30 mouse cellular contexts compared by ENCODE assay signal in the genomic region with DNA sequence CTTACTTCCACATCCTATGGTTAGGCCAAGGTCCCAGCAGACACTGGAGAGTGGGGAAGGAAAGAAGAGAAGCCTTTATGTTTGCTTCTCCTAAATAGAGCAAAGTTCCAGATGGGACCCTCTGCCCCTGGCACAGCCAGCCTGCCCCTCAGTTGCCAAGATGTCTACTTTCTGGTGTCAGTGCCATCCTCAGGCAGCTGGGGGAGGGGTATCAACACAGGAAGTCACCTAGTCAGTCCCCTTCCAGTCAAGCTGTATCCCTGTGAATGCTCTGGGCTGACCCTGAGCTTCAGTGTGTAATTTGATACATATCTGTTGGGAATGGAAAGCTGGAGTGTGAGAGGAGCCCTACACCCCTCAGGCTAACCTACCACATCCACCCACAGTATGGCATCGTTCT. TPM values are rescaled to one million over a fixed set of nuclear protein-coding genes. Genes with fewer than 3 reads are reported as not detected.
DNase-seq lines count a peak whose midpoint lies in the region; ATAC-seq and TF ChIP-seq lines count a peak whose summit lies in the region.
"Had no signal": no experiment of that assay in that cellular context is flagged by ENCODE, and none has a peak within 500 bp of the region (broad histone marks: within the 10 kb centered on the region; RNA-seq: fewer than 3 reads in every experiment).

No protein-coding gene starts in this region.

- no peak overlapping the region for H3K4me2 ChIP-seq in hindbrain, postnatal 0 days (ENCODE audit: low read depth, low read length)
- no peak overlapping the region for H3K4me2 ChIP-seq in hindbrain, embryonic 12.5 days (replicated peaks)
- H3K4me2 ChIP-seq in neural tube, embryonic 13.5 days = peak overlapping the region; percentile 62; the same call in 1 of the 2 replicates
- no peak overlapping the region for H3K4me2 ChIP-seq in liver, postnatal 0 days (ENCODE audit: low read depth, low read length)

- H3K27me3 ChIP-seq in hindbrain, postnatal 0 days (ENCODE audit: insufficient read depth, low read length) = peaks cover 23% of the 10 kb centered on the region
- peaks cover 82% of the 10 kb centered on the region for H3K27me3 ChIP-seq in hindbrain, embryonic 12.5 days
- H3K27me3 ChIP-seq in neural tube, embryonic 13.5 days = peaks cover 95% of the 10 kb centered on the region
- H3K27me3 ChIP-seq in liver, postnatal 0 days (ENCODE audit: insufficient read depth, low read length) = peaks cover 65% of the 10 kb centered on the region

- no peak for ATAC-seq in hindbrain, postnatal 0 days
- no peak for ATAC-seq in hindbrain, embryonic 12.5 days (ENCODE audit: low FRiP score)
- ATAC-seq in neural tube, embryonic 13.5 days (ENCODE audit: low read depth) = no peak
- ATAC-seq in liver, postnatal 0 days = no peak
- ATAC-seq: liver, embryonic 12.5 days had no signal

- H3K9me3 ChIP-seq in hindbrain, postnatal 0 days (ENCODE audit: low read length) = no peaks in the 10 kb centered on the region
- H3K9me3 ChIP-seq in hindbrain, embryonic 12.5 days (replicated peaks) = no peaks in the 10 kb centered on the region
- no peaks in the 10 kb centered on the region for H3K9me3 ChIP-seq in neural tube, embryonic 13.5 days
- no peaks in the 10 kb centered on the region for H3K9me3 ChIP-seq in liver, postnatal 0 days (ENCODE audit: low read length)
- H3K9me3 ChIP-seq: embryonic facial prominence, embryonic 13.5 days; forebrain, embryonic 12.5 days; heart, embryonic 15.5 days; hindbrain, embryonic 15.5 days; limb, embryonic 13.5 days; liver, embryonic 12.5 days; midbrain, embryonic 12.5 days had no signal

- TF ChIP-seq CTCF in hindbrain, postnatal 0 days (IDR thresholded peaks at IDR 0.05; ENCODE audit: low read depth) = no peak
- no peak for TF ChIP-seq CTCF in liver, postnatal 0 days (IDR thresholded peaks at IDR 0.05; ENCODE audit: low read depth)

- peak; percentile 73 to 78 for DNase-seq in cerebellum, postnatal 10 days
- no peak for DNase-seq in cerebellum, postnatal 36 days
- no peak for DNase-seq in hindbrain, postnatal 0 days (ENCODE audit: low spot score)
- no peak for DNase-seq in neural tube, embryonic 10.5 days (ENCODE audit: extremely low spot score, low spot score)
- no peak for DNase-seq in liver, postnatal 0 days
- no peak for DNase-seq in frontal cortex, adult 2 months (ENCODE audit: extremely low spot score in 1 of 2, low spot score in 1 of 2)
- DNase-seq: adrenal gland, adult 8-10 months; embryo, embryonic 11 days; kidney, adult 11 months; lung, adult 2 months; lung, postnatal 14 days; right cerebral cortex, postnatal 25 days; thymus, adult 18-20 months; thymus, postnatal 36 days had no signal

- H3K36me3 ChIP-seq in hindbrain, postnatal 0 days (ENCODE audit: insufficient read depth, low read length) = no peaks in the 10 kb centered on the region
- no peaks in the 10 kb centered on the region for H3K36me3 ChIP-seq in hindbrain, embryonic 12.5 days
- H3K36me3 ChIP-seq in neural tube, embryonic 13.5 days = no peaks in the 10 kb centered on the region
- no peaks in the 10 kb centered on the region for H3K36me3 ChIP-seq in liver, postnatal 0 days (replicated peaks; ENCODE audit: insufficient read depth, low read length)
- H3K36me3 ChIP-seq: embryonic facial prominence, embryonic 13.5 days; forebrain, embryonic 12.5 days; heart, embryonic 15.5 days; hindbrain, embryonic 15.5 days; limb, embryonic 13.5 days; liver, embryonic 12.5 days; midbrain, embryonic 12.5 days had no signal

- H3K27ac ChIP-seq in hindbrain, postnatal 0 days = peak overlapping the region; percentile 58; the same call in 1 of the 2 replicates
- no peak overlapping the region for H3K27ac ChIP-seq in hindbrain, embryonic 12.5 days
- H3K27ac ChIP-seq in neural tube, embryonic 13.5 days (replicated peaks) = no peak overlapping the region
- H3K27ac ChIP-seq in liver, postnatal 0 days (ENCODE audit: low read depth) = no peak overlapping the region
- H3K27ac ChIP-seq: embryonic facial prominence, embryonic 13.5 days; forebrain, embryonic 12.5 days; heart, embryonic 15.5 days; hindbrain, embryonic 15.5 days; kidney, postnatal 0 days; limb, embryonic 13.5 days; liver, embryonic 12.5 days; midbrain, embryonic 12.5 days had no signal

- 60% methylated on average over 1 of the region's 1 CpGs for WGBS in hindbrain, postnatal 0 days
- 73% methylated on average over 1 of the region's 1 CpGs for WGBS in hindbrain, embryonic 12.5 days
- 73% methylated on average over 1 of the region's 1 CpGs for WGBS in neural tube, embryonic 13.5 days
- WGBS in liver, postnatal 0 days (ENCODE audit: insufficient replicate concordance) = 45% methylated on average over 1 of the region's 1 CpGs

- no peak overlapping the region for H3K9ac ChIP-seq in hindbrain, postnatal 0 days (replicated peaks; ENCODE audit: low read length)
- H3K9ac ChIP-seq in hindbrain, embryonic 12.5 days = no peak overlapping the region
- no peak overlapping the region for H3K9ac ChIP-seq in neural tube, embryonic 13.5 days
- no peak overlapping the region for H3K9ac ChIP-seq in liver, postnatal 0 days (replicated peaks)
- H3K9ac ChIP-seq: embryonic facial prominence, embryonic 13.5 days; heart, embryonic 15.5 days; limb, embryonic 13.5 days; liver, embryonic 12.5 days; midbrain, embryonic 12.5 days had no signal

- no peak overlapping the region for H3K4me3 ChIP-seq in hindbrain, postnatal 0 days (ENCODE audit: low read length)
- H3K4me3 ChIP-seq in hindbrain, embryonic 12.5 days = no peak overlapping the region
- peak overlapping the region; percentile 35; the same call in 1 of the 2 replicates for H3K4me3 ChIP-seq in neural tube, embryonic 13.5 days
- no peak overlapping the region for H3K4me3 ChIP-seq in liver, postnatal 0 days (ENCODE audit: low read depth, low read length)
- H3K4me3 ChIP-seq: erythroblast, embryonic 14.5 days; forebrain, embryonic 12.5 days; midbrain, embryonic 12.5 days had no signal

- TF ChIP-seq EP300 in liver, postnatal 0 days (IDR thresholded peaks at IDR 0.05; ENCODE audit: low read depth) = no peak

- H3K4me1 ChIP-seq in hindbrain, postnatal 0 days (ENCODE audit: insufficient read depth, low read length) = peaks cover 21% of the 10 kb centered on the region; the same call in 1 of the 2 replicates
- peaks cover 22% of the 10 kb centered on the region for H3K4me1 ChIP-seq in hindbrain, embryonic 12.5 days
- H3K4me1 ChIP-seq in neural tube, embryonic 13.5 days (replicated peaks) = peaks cover 31% of the 10 kb centered on the region
- H3K4me1 ChIP-seq in liver, postnatal 0 days (ENCODE audit: insufficient read depth) = peaks cover 16% of the 10 kb centered on the region

RNA-seq across cellular contexts. Expression of a gene that starts 1.3 kb away (rescaled TPM):
- 8.4 and 12.9 TPM in 2 replicates for total RNA-seq in hindbrain, postnatal 0 days (2014; rRNA removed)
- polyA plus RNA-seq in hindbrain, postnatal 0 days (2015; fragmentation: Nextera tagmentation; extraction: Ambion mirVana) = 10.8 and 12.3 TPM in 2 replicates
- 0.22 and 0.46 TPM in 2 replicates for polyA plus RNA-seq in hindbrain, embryonic 12.5 days (2016; fragmentation: Nextera tagmentation; extraction: Ambion mirVana)
- polyA plus RNA-seq in neural tube, embryonic 13.5 days (2015; fragmentation: Nextera tagmentation; extraction: Ambion mirVana) = 11.0 and 14.8 TPM in 2 replicates
- 2.9 and 3.6 TPM in 2 replicates for polyA plus RNA-seq in liver, postnatal 0 days (2015; fragmentation: Nextera tagmentation; extraction: Ambion mirVana)
- polyA plus RNA-seq in frontal cortex, adult 2 months (2012; rRNA removed) = 14.1 and 19.3 TPM in 2 replicates
- total RNA-seq: CH12.LX; megakaryocyte progenitor cell, adult 5-6 weeks; MEL had no signal
- polyA plus RNA-seq: erythroblast, embryonic 14.5 days had no signal

RNA-seq across cellular contexts. Expression of a gene that starts 2.1 kb away (rescaled TPM):
- total RNA-seq in hindbrain, postnatal 0 days (2014; rRNA removed) = 249 and 289 TPM in 2 replicates
- 416 and 422 TPM in 2 replicates for polyA plus RNA-seq in hindbrain, postnatal 0 days (2015; fragmentation: Nextera tagmentation; extraction: Ambion mirVana)
- 216 and 225 TPM in 2 replicates for polyA plus RNA-seq in hindbrain, embryonic 12.5 days (2016; fragmentation: Nextera tagmentation; extraction: Ambion mirVana)
- 359 and 403 TPM in 2 replicates for polyA plus RNA-seq in neural tube, embryonic 13.5 days (2015; fragmentation: Nextera tagmentation; extraction: Ambion mirVana)
- polyA plus RNA-seq in liver, postnatal 0 days (2015; fragmentation: Nextera tagmentation; extraction: Ambion mirVana) = 5.2 and 5.4 TPM in 2 replicates
- polyA plus RNA-seq in frontal cortex, adult 2 months (2012; rRNA removed) = 383 and 426 TPM in 2 replicates
- total RNA-seq: MEL had no signal
- polyA plus RNA-seq: erythroblast, embryonic 14.5 days had no signal

RNA-seq across cellular contexts. Expression of a gene that starts 24.9 kb away (rescaled TPM):
- total RNA-seq in hindbrain, postnatal 0 days (2014; rRNA removed) = 38.1 and 40.2 TPM in 2 replicates
- polyA plus RNA-seq in hindbrain, postnatal 0 days (2015; fragmentation: Nextera tagmentation; extraction: Ambion mirVana) = 20.2 and 22.0 TPM in 2 replicates
- 31.9 and 41.4 TPM in 2 replicates for polyA plus RNA-seq in hindbrain, embryonic 12.5 days (2016; fragmentation: Nextera tagmentation; extraction: Ambion mirVana)
- 9.9 and 11.3 TPM in 2 replicates for polyA plus RNA-seq in neural tube, embryonic 13.5 days (2015; fragmentation: Nextera tagmentation; extraction: Ambion mirVana)
- polyA plus RNA-seq in liver, postnatal 0 days (2015; fragmentation: Nextera tagmentation; extraction: Ambion mirVana) = 5.5 and 7.4 TPM in 2 replicates
- 3.9 and 5.3 TPM in 2 replicates for polyA plus RNA-seq in frontal cortex, adult 2 months (2012; rRNA removed)
- total RNA-seq: heart, adult 8-10 months had no signal

RNA-seq across cellular contexts. Expression of a gene that starts 26.1 kb away (rescaled TPM):
- total RNA-seq in hindbrain, postnatal 0 days (2014; rRNA removed) = 1.0 TPM in 1 of 2 replicates, not detected in the other
- polyA plus RNA-seq in hindbrain, postnatal 0 days (2015; fragmentation: Nextera tagmentation; extraction: Ambion mirVana) = 0.18 and 0.20 TPM in 2 replicates
- polyA plus RNA-seq in hindbrain, embryonic 12.5 days (2016; fragmentation: Nextera tagmentation; extraction: Ambion mirVana) = 0.53 TPM in 1 of 2 replicates, not detected in the other
- 0.18 TPM in 1 of 2 replicates, not detected in the other for polyA plus RNA-seq in neural tube, embryonic 13.5 days (2015; fragmentation: Nextera tagmentation; extraction: Ambion mirVana)
- polyA plus RNA-seq in liver, postnatal 0 days (2015; fragmentation: Nextera tagmentation; extraction: Ambion mirVana) = 0.78 and 0.97 TPM in 2 replicates
- polyA plus RNA-seq in frontal cortex, adult 2 months (2012; rRNA removed) = 0.40 and 0.67 TPM in 2 replicates
- total RNA-seq: gastrocnemius, postnatal 10 days had no signal
- polyA plus RNA-seq: kidney, postnatal 0 days had no signal

RNA-seq across cellular contexts. Expression of a gene that starts 31.5 kb away (rescaled TPM):
- total RNA-seq in hindbrain, postnatal 0 days (2014; rRNA removed) = 84.6 and 94.9 TPM in 2 replicates
- 10.7 and 12.5 TPM in 2 replicates for polyA plus RNA-seq in hindbrain, postnatal 0 days (2015; fragmentation: Nextera tagmentation; extraction: Ambion mirVana)
- polyA plus RNA-seq in hindbrain, embryonic 12.5 days (2016; fragmentation: Nextera tagmentation; extraction: Ambion mirVana) = 10.1 and 10.6 TPM in 2 replicates
- 9.8 and 10.2 TPM in 2 replicates for polyA plus RNA-seq in neural tube, embryonic 13.5 days (2015; fragmentation: Nextera tagmentation; extraction: Ambion mirVana)
- polyA plus RNA-seq in liver, postnatal 0 days (2015; fragmentation: Nextera tagmentation; extraction: Ambion mirVana) = 0.71 and 0.87 TPM in 2 replicates
- 107 TPM in 2 replicates for polyA plus RNA-seq in frontal cortex, adult 2 months (2012; rRNA removed)

Comparison
In these comparisons a context has a peak if more than half of its experiments do, and no peak if none do; other contexts are left out.
1. DNase-seq: peak in cerebellum, postnatal 10 days (2 of 2); none in cerebellum, postnatal 36 days (0 of 2), hindbrain, postnatal 0 days (single experiment), neural tube, embryonic 10.5 days (single experiment), liver, postnatal 0 days (single experiment) and frontal cortex, adult 2 months (0 of 2).
2. RNA of a gene that starts 2.1 kb away (polyA plus RNA-seq): 416 to 422 TPM in hindbrain, postnatal 0 days, 359 to 403 TPM in neural tube, embryonic 13.5 days, 383 to 426 TPM in frontal cortex, adult 2 months and 216 to 225 TPM in hindbrain, embryonic 12.5 days; 5.2 to 5.4 TPM in liver, postnatal 0 days; every median in the first group is over 10 times any median in the second.